Mouse (Mus musculus): Measurements from ENCODE around the gene Nup205. TPM values are rescaled to one million over a fixed set of nuclear protein-coding genes. Genes with fewer than 3 reads are reported as not detected.

The Nup205 gene
- total RNA-seq, 4 experiments from 2014 or later = 14.5 to 18.2 (median 16.1) TPM

GRCm38 (mm10) chr6:35245086-35245485 lies 67.9 kb downstream of the Nup205 start:
- no peak for DNase-seq (ENCODE audit: low spot score)

- no peak for DNase-seq (ENCODE audit: low spot score)
Measured at GRCm38 (mm10) chr6:35251807-35252476, 74.7 kb downstream of the Nup205 start.

GRCm38 (mm10) chr6:35252477-35253346 lies 75.5 kb downstream of the Nup205 start:
- peak; percentile 80 for DNase-seq (ENCODE audit: low spot score)

GRCm38 (mm10) chr6:35253474-35253873 lies 76.3 kb downstream of the Nup205 start:
- DNase-seq (ENCODE audit: low spot score) = no peak

GRCm38 (mm10) chr6:35254136-35254904 lies 77.1 kb downstream of the Nup205 start:
- no peak for DNase-seq (ENCODE audit: low spot score)

- no peak for DNase-seq (ENCODE audit: low spot score)
Measured at GRCm38 (mm10) chr6:35255017-35255416, 77.8 kb downstream of the Nup205 start.

- DNase-seq (ENCODE audit: low spot score) = peak; percentile 83
Measured at GRCm38 (mm10) chr6:35256691-35257090, 79.5 kb downstream of the Nup205 start.

GRCm38 (mm10) chr6:35257626-35258190 lies 80.5 kb downstream of the Nup205 start:
- DNase-seq (ENCODE audit: low spot score) = no peak

- no peak for DNase-seq (ENCODE audit: low spot score)
Measured at GRCm38 (mm10) chr6:35258922-35259321, 81.7 kb downstream of the Nup205 start.

GRCm38 (mm10) chr6:35259526-35259925 lies 82.3 kb downstream of the Nup205 start:
- DNase-seq (ENCODE audit: low spot score) = no peak

GRCm38 (mm10) chr6:35260531-35260930 lies 83.3 kb downstream of the Nup205 start:
- no peak for DNase-seq (ENCODE audit: low spot score)

GRCm38 (mm10) chr6:35265580-35266278 lies 88.5 kb downstream of the Nup205 start:
- no peak for DNase-seq (ENCODE audit: low spot score)

GRCm38 (mm10) chr6:35268711-35269110 lies 91.5 kb downstream of the Nup205 start:
- no peak for DNase-seq (ENCODE audit: low spot score)

GRCm38 (mm10) chr6:35269643-35270042 lies 92.4 kb downstream of the Nup205 start:
- no peak for DNase-seq (ENCODE audit: low spot score)

- no peak for DNase-seq (ENCODE audit: low spot score)
Measured at GRCm38 (mm10) chr6:35271094-35271855, 94.1 kb downstream of the Nup205 start.

- no peak for DNase-seq (ENCODE audit: low spot score)
Measured at GRCm38 (mm10) chr6:35271868-35272765, 94.9 kb downstream of the Nup205 start.

GRCm38 (mm10) chr6:35273391-35274082 lies 96.3 kb downstream of the Nup205 start:
- no peak for DNase-seq (ENCODE audit: low spot score)

GRCm38 (mm10) chr6:35277903-35278587 lies 100.8 kb downstream of the Nup205 start:
- DNase-seq (ENCODE audit: low spot score) = no peak
